Mouse (Mus musculus) CD4-positive helper T cell, adult 2 months (primary cell): ENCODE results near the gene Nudt8.
A peak's percentile ranks its signal among the peaks of the same experiment; 100 is the strongest.
"Not testable (repeated sequence)": the region's sequence is repeated elsewhere in the genome, so short reads cannot be mapped to it uniquely, and the experiment has no call there.

ENCODE experiments used
- DNase-seq: peaks from one replicate; pipeline ENCODE4 v3.0.0-alpha.2; 2012; ENCODE audit warnings: low read depth, missing footprints, low spot score

Gene Nudt8

DNA sequence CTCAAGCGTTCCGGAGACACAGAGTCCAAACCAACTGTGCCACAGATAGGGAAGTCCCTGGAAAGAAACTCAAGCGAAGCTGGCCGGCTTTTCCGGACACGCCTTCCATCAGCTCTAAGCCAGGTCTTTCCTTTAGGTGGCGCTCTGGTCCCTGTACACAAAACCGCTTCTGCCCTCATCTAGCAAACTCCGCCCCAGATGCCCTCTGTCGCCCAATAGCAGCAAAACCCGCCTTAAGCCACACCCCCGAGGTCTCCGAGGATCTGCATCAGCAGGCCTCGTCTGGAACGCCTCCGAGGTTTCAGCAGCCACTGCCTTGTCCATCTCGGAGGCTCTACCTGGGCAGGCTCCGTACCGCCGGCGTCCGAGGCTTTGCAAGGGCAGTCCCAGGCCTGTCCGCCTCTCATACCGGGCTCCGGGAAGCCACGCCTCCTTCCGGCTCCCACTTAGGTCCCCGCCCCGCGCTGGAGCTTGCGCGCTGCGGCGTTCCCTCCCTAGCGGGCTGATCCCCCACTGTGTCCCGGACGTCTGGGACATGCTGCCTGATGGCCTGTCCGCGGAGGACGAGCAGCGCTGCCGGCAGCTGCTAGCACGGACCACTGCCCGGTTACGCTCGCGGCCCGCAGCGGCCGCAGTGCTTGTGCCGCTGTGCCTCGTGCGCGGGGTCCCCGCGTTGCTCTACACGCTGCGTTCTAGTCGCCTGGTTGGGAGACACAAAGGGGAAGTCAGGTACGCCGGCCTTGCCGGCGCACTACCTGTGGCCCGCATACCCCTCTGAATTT is at the start of gene Nudt8, which contains the start of gene Gm49405:
Nudt8 (plus strand) TSS at position 462 of the 782 bp plus-strand sequence.
Gm49405 (plus strand) TSS at position 508 of the 782 bp plus-strand sequence.
- DNase-seq = peak; percentile 96

DNA sequence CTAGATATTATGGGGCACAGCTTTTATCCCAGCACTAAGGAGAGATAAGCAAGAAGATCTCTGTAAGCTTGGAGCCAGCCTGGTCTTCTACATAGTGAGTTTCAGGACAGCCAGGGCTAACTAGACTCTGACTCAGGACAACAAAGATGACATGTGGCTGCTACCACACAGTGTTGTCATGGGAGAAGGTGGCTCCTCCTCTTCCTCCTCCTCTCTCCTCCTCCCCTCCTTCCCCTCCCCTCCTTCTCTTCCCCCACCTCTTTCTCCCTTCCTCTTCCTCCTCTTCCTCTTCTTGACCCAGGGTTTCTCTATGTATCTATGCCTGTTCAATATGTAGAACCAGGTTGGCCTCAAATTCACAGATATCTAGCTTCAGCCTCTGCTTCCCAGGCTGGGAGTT is 48.9 kb upstream of the Nudt8 start:
- no peak for DNase-seq

DNA sequence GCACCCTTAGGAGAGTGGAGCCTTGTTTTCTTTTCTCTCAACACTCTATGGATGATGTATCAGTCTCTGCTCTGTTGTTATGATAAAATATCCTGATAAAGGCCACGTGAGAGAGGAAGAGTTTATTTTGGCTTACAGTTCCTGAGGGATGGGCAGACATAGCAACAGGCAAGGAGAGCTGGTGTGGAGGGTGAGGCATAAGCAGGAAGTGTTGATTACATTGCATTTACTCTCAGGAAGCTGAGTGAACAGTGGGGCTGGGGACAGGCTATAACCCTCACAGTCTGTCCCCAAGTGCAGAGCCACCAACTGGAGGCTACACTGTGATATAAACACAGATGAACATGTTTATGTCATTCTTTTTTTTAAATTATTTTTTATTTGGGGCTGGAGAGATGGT is 48.3 kb upstream of the Nudt8 start:
- no peak for DNase-seq

DNA sequence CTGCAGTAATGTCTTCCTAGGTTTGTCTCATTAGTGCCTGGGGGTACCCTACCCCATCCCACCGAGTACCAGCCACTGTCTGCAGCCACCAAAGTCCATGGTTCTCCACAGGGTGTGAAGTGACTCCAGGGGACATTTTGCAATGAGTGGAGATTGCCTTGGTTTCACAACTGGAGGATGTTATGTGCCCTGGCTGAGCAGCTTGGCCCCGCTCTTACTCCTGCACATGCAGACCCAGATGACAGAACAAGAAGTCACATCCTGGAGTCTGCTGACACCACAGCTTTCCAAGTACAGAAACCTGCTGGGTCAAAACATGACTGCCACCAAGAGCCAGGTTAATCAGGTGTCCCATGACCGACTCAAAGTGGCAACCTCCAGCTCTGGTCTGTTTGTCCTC is 45.3 kb upstream of the Nudt8 start:
- no peak for DNase-seq

DNA sequence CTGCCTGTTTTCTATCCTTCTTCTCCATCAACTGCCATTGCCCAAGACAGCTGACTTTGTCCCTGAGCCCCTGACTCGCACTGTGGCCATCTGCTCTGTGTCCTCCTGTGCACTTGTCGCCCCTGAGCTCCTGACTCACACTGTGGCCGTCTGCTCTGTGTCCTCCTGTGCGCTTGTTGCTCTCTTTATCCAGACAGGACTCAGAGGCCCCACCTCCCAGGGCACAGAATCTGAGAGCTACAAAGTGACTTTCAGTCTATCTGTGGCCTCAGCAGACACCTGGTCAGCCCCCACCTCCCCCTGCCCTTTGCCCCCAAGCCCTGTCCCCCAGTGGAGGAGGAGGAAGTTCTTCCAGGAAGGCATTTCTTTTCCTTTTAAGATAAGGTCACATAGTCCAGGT is 44.6 kb upstream of the Nudt8 start:
- DNase-seq = no peak

DNA sequence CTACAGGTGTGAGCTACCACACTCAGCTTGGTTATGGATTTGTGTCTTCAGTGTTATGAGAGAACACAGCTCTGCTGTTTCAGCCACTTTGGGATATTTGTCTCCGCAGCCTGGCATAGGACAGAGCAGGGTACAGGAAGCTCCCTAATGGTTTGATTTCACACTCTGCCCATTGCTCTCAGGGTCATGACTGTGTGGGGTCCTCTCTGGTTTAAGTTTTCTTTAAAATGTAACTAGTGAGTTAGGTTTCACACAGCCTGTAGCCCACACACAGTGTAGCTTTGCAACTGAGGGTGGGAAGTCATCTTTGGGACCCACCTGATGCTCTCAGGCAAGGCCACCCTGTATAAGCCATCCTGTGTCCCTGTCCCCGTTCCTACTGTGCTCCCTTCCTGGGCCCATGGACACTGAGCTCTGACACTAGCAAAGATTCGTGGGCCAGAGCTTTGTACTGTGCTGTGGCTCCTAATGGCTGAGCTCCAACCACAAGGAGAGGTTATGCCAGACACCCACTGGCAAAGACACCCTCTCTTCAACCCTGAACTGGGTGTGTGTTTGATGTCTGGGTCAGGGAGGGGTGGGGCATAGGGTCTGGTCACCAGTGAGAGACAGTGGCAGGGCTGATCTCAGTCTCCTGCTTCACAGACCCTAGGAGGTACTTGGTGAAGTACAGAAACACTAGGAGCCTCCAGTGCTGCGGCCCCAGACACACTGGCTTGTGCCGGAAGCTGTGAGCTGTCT is 42.9 kb upstream of the Nudt8 start:
- DNase-seq = not testable (repeated sequence)

DNA sequence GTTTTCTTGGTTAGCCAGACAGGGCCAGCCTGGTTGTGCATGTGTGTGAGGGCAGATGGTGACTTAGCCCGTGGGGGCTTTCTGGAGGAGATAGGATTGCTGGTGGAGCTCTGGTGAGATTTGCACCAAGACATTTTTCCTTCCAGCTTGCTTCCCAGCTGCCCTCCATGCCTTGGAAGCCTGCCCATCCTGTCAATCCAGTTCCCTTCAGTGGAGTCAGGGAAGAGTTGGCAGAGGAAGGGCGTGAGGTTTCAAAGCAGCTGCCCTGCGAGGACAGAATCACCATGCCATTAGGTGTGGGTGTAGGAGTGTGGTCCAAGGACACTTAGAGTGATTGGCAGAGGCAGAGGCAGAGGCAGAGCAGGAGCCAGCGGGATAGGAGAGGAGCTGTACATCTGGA is 41.9 kb upstream of the Nudt8 start, which contains the start of gene Aldh3b3:
Aldh3b3 (plus strand) TSS at position 176 of the 400 bp plus-strand sequence.
- no peak for DNase-seq

DNA sequence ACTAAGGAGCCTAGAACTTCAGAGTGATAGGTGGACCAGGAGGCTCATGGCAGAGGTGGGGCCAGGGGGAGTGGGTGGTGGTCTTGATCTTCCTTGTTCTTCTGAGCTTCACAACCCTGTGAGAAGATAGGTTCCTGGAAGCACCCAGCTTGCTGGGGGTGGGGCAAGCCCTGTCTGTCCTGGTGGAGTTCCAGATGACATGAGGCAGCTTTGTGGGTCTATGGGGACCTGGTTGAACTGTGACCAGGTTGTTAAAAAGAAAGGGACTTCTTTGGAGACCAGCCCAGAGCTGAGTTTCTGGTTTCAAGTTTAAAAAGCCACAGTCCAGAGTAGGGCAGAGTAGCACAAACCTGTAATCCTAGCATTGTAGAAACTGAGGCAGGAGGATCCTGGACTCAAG is 41.4 kb upstream of the Nudt8 start:
- no peak for DNase-seq

DNA sequence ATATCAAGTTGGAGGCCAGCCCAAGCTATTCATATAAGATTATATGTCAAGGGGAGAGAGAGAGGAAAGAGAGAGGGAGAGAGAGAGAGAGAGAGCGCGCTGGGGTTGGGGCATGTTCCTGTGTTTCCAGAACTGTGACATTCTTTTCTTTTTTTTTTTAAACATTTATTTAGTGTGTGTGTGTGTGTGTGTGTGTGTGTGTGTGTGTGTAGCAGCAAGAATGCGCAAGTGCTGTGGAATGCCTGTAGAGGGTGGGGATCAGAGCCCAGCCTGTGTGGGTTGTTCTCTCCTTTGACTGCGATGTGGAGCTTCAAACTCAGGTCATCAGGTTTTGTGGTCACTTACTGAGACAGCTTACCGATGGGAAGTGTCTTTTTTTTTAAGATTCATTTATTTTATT is 40.2 kb upstream of the Nudt8 start:
- no peak for DNase-seq

DNA sequence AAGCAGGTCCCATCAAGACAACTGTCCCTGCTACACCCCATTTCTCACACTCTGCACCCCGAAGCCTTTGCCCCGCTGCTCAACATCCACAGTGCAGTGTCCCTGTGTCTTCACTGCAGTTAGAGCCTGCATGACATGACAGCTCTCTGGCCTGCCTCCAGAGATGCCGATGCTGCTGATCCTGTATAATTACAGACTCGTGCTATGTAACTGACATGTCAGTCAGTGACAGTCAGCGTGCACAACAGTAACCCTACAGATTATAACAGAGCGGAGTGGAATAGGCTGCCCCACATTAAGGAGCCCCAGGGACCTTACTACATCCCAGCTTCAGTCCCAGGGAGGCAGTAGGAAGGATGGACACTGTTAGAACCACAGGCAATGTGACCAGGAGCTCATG is 38.6 kb upstream of the Nudt8 start:
- DNase-seq = not testable (repeated sequence)

DNA sequence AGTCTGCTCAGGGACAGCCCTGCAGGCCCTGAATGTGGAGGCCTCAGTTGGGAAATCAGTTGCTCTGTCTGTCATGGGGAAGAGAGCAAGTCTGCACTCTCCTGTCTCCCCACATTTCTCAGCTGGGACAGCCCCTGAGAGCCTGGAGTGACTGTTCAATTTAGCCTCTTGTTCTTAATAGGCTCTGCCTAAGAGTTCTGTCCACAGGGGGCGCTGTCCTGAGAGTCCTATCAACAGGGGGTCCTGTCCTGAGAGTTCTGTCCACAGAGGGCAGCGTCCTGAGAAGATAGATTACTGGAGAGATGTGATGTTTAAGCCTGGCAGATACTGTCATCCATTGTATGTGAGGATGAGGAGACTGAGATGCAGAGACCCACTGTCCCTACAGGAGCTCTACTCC is 37.9 kb upstream of the Nudt8 start:
- DNase-seq = no peak

DNA sequence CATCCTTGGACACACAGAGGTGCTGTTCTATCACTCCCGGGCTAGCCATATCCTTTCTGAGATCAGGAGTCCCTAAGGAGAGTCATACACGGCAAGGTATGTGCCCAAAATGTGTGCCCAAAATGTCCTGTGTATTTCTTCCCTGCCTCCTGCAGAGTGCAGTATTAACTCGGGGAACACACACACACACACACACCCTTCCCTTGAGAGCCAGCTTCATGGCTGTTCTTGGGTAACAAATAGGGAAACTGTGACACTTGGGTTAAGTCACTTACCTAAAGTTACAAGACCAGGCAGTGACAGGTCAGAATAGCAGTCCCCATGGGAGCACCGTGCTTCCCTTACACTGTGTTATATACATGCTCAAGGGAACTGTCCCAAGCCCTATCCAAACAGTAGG is 36.4 kb upstream of the Nudt8 start:
- DNase-seq = no peak

DNA sequence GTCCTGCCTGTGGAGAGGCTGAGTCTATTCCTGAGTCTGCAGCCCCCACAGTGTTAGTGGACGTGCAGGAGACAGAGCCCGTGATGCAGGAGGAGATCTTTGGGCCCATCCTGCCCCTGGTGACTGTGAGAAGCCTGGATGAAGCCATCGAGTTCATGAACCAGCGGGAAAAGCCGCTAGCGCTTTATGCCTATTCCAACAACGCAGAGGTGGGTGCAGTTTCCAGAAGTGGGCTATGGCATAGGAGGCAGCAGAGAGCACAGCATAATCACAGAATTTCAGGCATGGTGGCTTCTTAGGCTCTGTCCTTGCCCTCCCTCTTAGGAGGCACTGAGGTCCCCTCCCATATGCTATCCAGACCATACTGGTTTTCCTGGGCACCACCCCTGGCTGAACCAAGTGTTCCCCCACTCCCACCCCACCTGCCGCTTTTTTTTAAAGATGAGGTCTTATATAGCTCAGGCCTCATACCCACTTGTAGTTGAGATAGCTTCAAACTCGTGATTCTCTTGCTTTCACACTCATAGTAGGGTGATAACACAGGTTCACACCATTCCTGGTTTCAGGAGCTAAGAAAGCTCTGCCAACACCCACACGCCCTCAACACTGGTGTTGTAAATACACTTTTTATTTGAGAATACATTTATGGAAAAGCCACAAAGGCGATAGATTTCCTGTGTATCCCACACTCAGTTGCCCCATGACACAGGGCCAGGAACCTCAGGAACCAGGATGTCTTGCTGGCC is 33.9 kb upstream of the Nudt8 start:
- no peak for DNase-seq

DNA sequence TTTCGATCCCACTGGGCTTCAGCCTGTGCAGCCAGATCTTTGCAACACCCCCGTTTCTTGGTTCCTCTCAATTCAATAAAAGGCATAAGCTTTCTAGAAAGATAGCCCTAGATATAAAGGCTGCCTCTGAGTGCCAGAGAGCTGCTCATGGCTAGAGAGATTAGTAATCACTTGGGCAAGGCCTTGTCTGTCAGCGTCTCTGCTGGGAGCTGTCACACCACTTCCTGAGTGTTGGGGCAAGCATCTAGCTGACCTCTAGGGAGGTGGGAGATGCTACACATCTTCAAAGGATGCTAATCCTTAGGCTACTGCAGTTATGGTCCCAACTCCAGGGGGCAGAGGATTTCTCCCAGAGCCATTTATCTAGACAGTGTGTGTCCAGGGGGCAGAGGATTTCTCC is 33.1 kb upstream of the Nudt8 start:
- DNase-seq = no peak

DNA sequence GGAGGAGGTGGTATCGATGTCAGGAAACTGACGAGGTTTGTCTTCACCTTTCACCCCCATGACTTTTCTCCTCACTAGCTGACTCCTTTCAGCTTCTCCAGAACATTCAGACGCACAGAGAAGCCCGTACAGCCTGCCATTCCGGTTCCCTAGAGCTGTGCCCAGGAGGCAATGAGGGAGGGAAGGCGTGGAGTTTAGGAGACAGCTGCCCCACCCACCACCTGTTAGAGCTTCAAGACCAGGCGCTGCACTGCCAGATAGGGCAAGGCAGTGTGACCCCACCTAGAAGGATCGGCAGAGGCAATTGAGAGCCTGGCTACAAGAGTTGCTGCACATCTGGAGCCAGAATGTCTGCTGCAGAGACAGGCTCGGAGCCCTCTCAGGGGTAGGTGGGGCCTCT is 28.2 kb upstream of the Nudt8 start, which contains the start of gene Aldh3b2:
Aldh3b2 (plus strand) TSS at position 100 of the 400 bp plus-strand sequence.
- no peak for DNase-seq

DNA sequence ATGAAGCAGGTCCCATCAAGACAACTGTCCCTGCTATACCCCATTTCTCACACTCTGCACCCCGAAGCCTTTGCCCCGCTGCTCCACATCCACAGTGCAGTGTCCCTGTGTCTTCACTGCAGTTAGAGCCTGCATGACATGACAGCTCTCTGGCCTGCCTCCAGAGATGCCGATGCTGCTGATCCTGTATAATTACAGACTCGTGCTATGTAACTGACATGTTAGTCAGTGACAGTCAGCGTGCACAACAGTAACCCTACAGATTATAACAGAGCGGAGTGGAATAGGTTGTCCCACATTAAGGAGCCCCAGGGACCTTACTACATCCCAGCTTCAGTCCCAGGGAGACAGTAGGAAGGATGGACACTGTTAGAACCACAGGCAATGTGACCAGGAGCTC is 25.8 kb upstream of the Nudt8 start:
- not testable (repeated sequence) for DNase-seq

DNA sequence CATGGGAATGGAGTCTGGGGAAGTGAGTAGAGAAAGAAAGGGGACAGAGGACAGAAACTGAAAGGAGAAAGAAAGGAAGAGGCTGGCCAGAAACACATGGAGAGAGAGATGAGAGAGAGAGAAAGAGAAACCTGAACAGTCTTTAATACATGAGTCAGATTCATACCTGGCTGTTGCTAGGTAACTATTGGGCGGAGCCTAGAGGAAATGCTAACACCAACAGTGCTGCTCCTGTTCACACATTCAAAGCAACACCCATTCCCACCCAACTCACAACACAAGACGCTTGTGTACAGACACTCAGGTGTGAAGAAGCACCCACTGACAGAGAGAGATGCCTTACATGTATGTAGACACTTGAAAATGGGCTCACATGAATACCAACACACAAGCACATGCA is 24.5 kb upstream of the Nudt8 start:
- peak; percentile 43 for DNase-seq

DNA sequence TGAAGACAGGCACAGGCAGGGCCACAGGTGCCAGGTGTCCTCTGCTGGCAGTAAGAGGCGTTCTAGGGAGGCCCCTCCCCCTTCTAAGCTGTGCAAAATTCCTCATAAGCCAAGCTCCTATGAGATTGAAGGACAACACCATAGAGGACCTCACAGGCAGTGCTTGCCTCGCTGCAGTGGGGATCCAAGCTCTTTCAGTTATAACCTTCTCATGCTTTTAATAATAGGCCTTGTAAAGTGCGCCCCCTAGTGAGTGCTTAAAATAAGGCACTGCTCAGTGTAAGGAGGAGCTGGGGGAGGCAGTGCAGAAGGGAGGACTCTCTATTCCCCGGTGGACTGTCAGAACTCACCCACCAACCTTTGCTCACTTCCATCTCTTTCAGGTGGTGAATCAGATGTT is 20.1 kb upstream of the Nudt8 start:
- peak; percentile 82 for DNase-seq

DNA sequence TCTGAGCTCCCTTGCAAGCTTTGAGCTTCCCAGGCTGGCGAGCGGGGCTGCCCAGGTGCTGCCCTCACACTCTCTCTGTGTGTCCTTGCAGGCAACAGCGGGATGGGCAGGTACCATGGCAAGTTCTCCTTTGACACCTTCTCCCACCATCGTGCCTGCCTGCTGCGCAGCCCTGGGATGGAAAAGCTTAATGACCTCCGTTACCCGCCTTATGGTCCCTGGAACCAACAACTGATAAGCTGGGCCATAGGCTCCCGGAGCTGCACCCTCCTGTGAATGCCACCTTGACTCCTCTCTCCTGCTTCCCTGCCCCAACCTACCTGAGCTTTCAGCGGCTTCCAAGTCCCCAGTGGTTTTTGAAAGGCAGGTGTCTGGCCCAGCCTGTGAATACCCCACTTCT is 19.5 kb upstream of the Nudt8 start:
- DNase-seq = no peak

DNA sequence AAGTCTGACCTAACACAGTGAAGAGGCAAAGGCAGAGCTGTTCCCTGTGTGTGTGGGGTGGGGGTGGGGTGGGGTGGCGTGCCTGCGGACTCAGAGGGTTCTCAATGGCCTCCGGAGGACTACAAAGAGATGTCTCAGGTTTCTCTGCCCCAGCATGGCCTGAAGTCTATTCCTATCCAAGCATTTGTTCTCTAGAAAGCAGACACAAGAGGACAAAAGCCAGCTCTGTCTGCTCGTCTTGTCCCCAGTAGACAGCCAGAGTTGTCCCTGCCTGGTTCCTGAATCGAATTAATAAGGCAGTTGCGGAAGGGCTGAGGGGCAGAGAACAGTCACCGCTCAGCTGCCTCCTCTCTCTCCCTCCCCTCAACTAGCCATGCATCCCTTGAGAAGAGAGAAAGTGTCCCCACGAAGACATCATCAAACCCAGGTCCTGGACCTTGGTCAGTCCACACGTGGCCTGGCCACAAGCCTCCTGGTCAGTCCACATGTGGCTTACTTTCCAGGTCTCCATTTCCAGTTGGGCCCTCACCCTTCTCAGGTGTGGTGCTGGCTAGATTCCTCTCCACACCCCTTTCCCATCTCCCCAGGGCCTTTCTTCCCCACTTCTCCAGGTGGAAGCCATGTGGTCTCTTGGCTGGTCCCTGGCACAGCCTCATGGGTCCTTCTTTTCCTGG is 16.7 kb upstream of the Nudt8 start:
- DNase-seq = no peak

DNA sequence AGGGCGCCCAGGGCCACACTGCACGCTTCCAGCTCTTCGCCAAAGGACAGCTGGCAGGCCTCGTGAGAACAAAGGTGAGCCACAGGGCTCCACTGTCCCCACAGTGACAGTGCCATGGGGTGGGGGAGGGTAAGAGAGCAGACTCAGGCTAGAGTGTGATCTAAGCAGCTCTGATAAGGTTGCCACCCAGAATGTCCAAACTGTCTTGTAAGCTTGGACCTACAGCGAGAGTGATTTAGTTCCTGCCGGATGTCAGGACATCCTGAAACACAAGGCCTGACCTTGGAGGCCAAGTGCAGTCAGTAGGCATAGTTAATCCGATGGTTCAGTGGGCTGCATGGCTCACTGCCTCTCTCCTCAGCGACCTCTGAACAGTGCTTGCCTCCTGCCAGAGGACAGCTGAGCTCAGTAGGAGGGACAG is 15.1 kb upstream of the Nudt8 start:
- no peak for DNase-seq

DNA sequence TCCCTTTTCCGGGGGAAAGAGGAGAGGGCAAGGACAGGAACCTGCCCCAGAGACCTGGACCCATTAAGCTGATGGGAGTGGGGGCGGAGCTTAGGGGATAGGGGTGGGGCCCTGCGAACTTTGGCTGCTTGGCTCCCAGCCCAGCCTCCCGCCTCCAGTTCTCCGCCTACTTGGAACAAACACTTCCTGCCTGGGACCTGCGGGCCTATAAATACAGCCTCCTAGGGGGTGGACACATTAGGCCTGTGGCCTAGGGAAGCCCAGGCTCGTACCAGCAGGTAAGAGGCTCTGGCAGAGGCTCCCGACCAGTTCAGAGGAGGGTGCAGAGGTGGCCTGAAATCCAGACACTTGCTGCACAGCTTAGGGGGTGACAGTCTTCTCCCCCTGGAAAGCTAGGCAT is 14.0 kb upstream of the Nudt8 start, which contains the start of gene Acy3:
Acy3 (plus strand) TSS at position 237 of the 400 bp plus-strand sequence.
- DNase-seq = peak; percentile 31
